Mouse (Mus musculus) thymus, postnatal 10 days (tissue): ENCODE results near the gene Echs1.
"Not testable (repeated sequence)": the region's sequence is repeated elsewhere in the genome, so short reads cannot be mapped to it uniquely, and the experiment has no call there.

Source experiments
- DNase-seq, 2 experiments: peaks; one replicate each; pipeline ENCODE4 v3.0.0; 2021; ENCODE audit warnings: low spot score in 2 of 2

Echs1 gene

GRCm38 (mm10) chr7:140116329-140117054, at the start of gene Echs1:
Gene Echs1 (minus strand): TSS chr7:140116476.
- DNase-seq: peak; percentile 77 to 78

- no peak for DNase-seq
Observed at GRCm38 (mm10) chr7:140164664-140165063, 48.4 kb upstream of the Echs1 start, which contains the start of gene Olfr522. Gene Olfr522 (minus strand): TSS chr7:140164764.

- DNase-seq: no peak
Observed at GRCm38 (mm10) chr7:140160363-140160762, 44.1 kb upstream of the Echs1 start.

- no peak for DNase-seq
Observed at GRCm38 (mm10) chr7:140154218-140154927, 38.1 kb upstream of the Echs1 start, which contains the start of gene Sprn. Gene Sprn (minus strand): TSS chr7:140154877.

- no peak for DNase-seq
Observed at GRCm38 (mm10) chr7:140153829-140154217, 37.5 kb upstream of the Echs1 start.

GRCm38 (mm10) chr7:140153383-140153782, 37.1 kb upstream of the Echs1 start:
- no peak for DNase-seq

- DNase-seq: no peak
Observed at GRCm38 (mm10) chr7:140144550-140144949, 28.3 kb upstream of the Echs1 start.

- DNase-seq: peak; percentile 24 to 64
Observed at GRCm38 (mm10) chr7:140141350-140141749, 25.1 kb upstream of the Echs1 start.

GRCm38 (mm10) chr7:140138021-140138310, 21.7 kb upstream of the Echs1 start:
- DNase-seq: no peak

GRCm38 (mm10) chr7:140137135-140138020, 21.1 kb upstream of the Echs1 start, which contains the start of gene Mtg1:
Gene Mtg1 (plus strand): TSS chr7:140137564.
- DNase-seq: peak; percentile 91 to 97

GRCm38 (mm10) chr7:140135106-140135770, 19.0 kb upstream of the Echs1 start:
- DNase-seq: no peak

GRCm38 (mm10) chr7:140134033-140134432, 17.8 kb upstream of the Echs1 start:
- not testable (repeated sequence) for DNase-seq

- not testable (repeated sequence) for DNase-seq
Observed at GRCm38 (mm10) chr7:140132184-140132583, 15.9 kb upstream of the Echs1 start.

GRCm38 (mm10) chr7:140127911-140128310, 11.6 kb upstream of the Echs1 start:
- no peak for DNase-seq

GRCm38 (mm10) chr7:140126934-140127333, 10.7 kb upstream of the Echs1 start:
- no peak for DNase-seq

GRCm38 (mm10) chr7:140126022-140126350, 9.7 kb upstream of the Echs1 start:
- DNase-seq: no peak

GRCm38 (mm10) chr7:140125278-140126021, 9.2 kb upstream of the Echs1 start:
- DNase-seq: peak; percentile 84 to 85

GRCm38 (mm10) chr7:140124382-140124781, 8.1 kb upstream of the Echs1 start:
- DNase-seq: no peak

GRCm38 (mm10) chr7:140122765-140123164, 6.5 kb upstream of the Echs1 start:
- no peak for DNase-seq

GRCm38 (mm10) chr7:140121338-140121910, 5.1 kb upstream of the Echs1 start:
- no peak for DNase-seq

GRCm38 (mm10) chr7:140120484-140120883, 4.2 kb upstream of the Echs1 start:
- DNase-seq: no peak
